Mouse (Mus musculus): ENCODE measurements at regions not wholly inside any gene's neighbourhood (a gene's known extent, or its start where the extent isn't known, plus 50 kb on each side); places are given as distances from the start of the nearest gene placed in this dataset.

- no peak for DNase-seq
Observed at GRCm38 (mm10) chr13:63627184-63627893, 53.9 kb upstream of the Ptch1 start.

DNA sequence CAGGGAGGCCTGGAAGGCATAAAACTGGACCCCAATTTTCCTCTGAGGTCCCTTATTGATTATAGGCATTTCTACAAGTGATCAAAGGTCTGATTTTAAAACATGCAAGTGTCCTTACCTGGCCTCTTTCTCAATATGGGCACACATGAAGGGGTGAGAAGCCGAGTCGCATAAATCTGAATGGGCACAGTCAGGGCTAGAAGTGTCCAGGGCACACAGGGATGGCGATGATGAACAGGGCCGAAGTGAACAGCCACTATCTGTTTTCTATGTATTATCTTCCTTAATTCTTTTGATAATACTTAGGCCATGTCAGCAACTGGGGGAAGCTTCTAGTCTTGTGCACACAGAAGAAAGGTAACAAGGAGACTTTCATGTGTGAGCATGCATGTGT is 54.5 kb upstream of the Ptch1 start:
- DNase-seq, result no peak

GRCm38 (mm10) chr13:63631771-63632347 is 58.5 kb upstream of the Ptch1 start:
- DNase-seq, result no peak

- DNase-seq, result no peak
Observed at GRCm38 (mm10) chr13:63634294-63634693, 60.9 kb upstream of the Ptch1 start.

DNA sequence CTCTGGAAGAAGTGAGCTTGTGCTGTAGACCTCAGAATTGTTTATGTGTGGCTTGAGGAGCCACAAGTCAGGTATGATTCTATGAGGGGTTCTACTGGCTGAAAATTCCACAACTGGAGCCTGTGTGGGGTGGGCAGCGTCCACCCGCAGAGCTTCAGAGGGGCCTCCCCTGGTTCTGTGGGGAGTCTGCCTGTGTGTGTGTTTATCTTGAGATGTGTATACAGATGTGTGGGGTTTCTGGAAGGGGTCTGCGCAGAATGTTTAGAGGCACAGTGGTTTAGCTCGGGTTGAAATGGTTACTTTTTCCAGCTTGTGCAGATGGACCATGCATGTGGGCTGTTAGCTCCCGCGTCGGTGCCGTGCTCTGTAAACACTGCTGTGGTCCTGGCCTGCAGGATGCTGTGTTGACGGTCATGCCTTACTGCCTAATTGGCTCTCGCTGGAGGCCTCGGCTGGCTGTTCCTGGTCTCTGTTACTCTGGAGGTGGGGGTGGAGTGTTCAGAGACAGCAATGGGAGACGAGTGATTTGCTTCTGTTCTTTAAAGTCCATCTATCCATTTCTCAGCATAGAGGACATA is 68.3 kb upstream of the Ptch1 start:
- no peak for DNase-seq

DNA sequence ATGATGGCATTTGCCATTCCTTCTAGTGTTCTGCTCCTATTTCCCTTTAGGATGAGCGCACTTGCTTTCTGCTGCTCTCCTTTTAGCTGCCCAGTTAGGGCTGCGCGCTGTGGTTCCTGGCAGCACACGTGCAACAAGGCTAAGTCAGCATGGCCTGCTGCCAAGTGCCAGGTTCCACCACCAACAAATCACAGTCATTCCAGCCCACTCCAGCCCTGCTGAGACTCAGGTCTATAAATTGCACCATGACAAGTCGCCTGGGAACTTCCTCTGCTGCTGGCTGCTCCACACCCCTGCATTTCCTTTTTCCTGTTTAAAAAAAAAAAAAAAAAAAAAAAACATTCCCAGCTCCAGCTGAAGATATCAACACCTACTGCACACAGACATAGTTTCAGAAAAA is 69.2 kb upstream of the Ptch1 start:
- peak in 1 of 2 experiments; percentile 2 for DNase-seq

DNA sequence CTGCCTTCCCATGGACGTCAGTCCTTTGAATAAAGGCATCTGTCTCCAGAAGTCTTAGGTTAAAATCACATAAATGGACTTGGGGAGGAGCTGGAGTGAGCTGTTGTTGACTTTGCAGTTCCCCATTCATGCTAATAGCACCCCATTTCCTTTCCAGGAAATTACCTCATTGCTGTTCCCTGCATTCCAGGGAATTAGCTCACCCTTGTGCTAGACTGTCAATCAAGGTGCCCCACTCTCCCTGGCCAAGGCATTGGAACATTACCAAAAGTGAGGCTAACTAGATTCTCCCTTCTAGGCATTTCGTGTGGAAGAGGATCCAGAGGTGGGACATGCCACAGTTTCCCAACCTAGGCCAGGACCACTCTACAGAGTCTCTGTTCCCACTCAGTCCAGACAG is 70.0 kb upstream of the Ptch1 start:
- no peak for DNase-seq

DNA sequence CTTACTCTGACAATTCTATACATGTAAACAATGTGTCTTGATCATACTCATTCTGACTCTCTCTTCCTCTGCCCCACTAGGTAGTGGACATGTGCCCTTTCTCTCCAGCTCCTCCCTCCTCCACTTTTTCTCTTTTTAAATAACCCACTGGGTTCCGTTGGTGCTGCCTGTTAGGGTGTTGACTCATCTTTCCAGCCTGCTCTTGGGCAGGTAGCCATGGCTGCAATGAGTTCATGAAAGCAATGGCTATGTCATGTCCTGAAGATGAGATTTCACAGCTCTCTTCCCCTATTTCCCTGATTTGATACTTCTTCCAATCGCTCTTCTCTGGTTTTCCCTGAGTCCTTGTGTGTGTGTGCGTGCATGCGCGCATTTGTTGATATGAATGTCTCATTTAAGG is 70.9 kb upstream of the Ptch1 start:
- no peak for DNase-seq

DNA sequence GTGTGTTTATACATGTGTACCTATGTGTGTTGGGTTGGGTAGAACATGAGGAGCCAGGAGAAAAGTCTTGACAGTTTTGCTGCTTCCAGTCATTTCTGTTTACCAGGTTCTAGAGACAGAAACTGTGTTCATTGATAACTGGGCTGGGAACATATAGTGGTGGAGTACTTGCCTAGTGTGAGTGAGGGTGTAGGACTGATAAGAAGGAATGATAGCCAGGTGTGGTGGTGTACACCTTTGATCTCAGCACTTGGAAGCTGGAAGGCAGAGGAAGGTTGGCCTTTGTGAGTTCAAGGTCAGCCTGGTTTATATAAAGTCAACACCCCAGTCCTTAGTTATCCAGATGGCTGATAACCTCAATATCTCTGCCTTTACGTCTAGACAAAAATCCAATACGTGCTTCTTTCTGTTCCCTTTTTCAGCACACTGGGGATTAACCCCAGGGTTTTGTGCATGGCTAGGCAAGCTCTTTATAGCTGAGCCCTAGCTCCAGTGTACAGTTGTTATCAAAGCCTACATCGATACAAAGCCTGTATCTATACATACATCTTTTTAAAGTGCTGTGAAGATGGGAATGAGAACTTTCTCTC is 75.8 kb upstream of the Ptch1 start:
- no peak for DNase-seq

DNA sequence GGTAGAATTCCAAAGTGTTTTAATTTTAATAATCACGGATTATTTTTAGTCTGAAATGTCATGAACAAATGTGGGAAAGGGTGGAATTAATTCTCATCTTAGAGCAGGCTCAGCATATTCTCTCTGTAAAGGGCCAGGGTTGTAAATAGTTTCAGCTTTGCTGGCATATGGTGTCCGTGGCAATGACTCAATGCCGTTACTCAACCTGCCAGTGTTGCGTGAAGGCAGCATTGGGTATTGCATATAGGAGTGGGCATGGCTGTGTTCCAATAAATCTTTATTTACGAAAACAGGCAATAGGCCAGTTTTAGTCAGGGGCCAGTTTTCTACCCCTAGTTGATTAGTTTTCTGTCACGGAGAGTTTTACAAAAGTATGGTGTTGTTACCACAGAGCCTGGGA is 81.1 kb upstream of the Ptch1 start:
- DNase-seq, result no peak

DNA sequence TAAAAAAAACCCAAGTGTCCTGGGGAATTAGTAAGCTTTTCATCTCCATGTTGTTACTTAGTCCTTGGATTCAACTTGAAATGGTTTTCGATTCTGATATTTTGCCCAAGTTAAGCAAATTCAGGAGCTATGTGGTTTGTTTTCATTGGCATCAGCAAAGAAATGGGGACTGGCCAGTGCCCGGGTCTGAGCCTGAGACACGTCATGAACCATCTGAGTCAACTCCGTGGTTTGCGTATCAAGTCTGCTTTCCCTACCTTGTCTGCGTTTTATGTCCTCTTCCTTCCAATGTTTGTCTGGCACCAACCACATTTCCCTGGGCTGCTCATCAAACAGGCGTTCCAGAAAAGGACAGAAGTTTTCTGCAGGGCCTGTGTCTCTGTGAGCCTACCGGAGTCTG is 83.7 kb upstream of the Ptch1 start:
- DNase-seq, result no peak

- no peak for DNase-seq
Observed at GRCm38 (mm10) chr13:63659412-63659811, 86.0 kb upstream of the Ptch1 start.

- no peak for DNase-seq
Observed at GRCm38 (mm10) chr13:63660431-63660830, 87.0 kb upstream of the Ptch1 start.

GRCm38 (mm10) chr13:63668576-63668975 is 95.2 kb upstream of the Ptch1 start:
- DNase-seq, result no peak

- DNase-seq, result no peak
Observed at GRCm38 (mm10) chr13:63669031-63669430, 95.6 kb upstream of the Ptch1 start.

GRCm38 (mm10) chr13:63672425-63672824 is 99.0 kb upstream of the Ptch1 start:
- DNase-seq, result no peak

GRCm38 (mm10) chr13:63677696-63678095 is 104.3 kb upstream of the Ptch1 start:
- DNase-seq, result no peak

GRCm38 (mm10) chr13:63678265-63679260 is 105.2 kb upstream of the Ptch1 start:
- DNase-seq, result no peak

DNA sequence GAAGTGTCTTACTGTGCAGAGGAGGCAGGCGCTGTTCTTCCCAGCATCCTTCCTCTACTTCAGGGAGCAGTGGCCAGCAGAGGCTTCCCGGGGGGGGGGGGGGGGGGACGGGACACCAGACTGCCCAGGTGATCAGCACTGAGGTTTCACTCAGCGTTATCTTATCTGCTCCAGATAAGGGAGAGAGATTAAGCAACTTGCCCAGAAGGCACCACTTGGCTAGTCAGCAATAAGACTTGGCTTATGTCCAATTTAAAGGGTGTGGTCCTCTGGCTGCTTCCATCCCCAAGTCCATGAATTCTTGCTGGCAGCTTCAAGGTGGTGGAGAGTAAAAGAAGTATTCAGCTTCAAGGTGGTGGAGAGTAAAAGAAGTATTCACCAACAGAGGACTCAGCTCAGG is 108.9 kb upstream of the Ptch1 start:
- DNase-seq, result no peak

GRCm38 (mm10) chr13:63691974-63692373 is 118.6 kb upstream of the Ptch1 start:
- no peak for DNase-seq

DNA sequence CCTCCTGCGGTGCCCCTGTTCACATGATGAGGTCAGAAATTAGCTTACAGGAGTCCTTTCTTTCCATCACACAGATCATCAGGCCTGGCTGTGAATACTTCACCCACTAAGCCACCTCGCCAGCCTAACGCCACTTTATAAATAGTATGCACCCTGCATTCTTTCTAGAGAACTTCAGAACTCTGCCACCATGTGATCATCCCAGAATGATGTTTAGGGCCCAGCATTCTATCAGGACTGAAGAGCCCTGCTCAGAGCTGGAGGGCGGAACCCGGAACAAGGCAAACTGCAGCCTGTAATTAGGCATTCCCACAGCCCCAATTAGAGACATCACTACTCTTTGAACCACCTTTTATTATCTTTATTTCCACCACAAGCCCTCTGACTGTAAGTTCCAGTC is 120.2 kb upstream of the Ptch1 start:
- DNase-seq, result no peak

DNA sequence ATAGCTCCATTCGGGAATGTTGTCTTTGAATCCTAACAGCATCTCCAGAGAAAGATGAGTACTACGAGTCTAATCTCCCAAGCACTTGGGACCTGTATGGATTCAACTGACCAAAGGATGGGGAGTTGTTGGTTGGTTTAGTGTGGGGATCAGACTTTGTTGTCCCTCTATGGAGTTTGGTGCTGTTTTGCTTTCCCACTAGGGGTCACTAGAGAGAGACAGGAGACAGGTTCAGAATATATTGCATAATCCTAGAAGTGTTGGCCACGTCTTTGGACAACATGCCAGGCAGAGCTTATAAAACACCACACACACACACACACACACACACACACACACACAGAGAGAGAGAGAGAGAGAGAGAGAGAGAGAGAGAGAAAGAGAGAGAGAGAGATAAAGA is 118.6 kb upstream of the Ercc6l2 start:
- peak in 1 of 2 experiments; percentile 10 for DNase-seq

DNA sequence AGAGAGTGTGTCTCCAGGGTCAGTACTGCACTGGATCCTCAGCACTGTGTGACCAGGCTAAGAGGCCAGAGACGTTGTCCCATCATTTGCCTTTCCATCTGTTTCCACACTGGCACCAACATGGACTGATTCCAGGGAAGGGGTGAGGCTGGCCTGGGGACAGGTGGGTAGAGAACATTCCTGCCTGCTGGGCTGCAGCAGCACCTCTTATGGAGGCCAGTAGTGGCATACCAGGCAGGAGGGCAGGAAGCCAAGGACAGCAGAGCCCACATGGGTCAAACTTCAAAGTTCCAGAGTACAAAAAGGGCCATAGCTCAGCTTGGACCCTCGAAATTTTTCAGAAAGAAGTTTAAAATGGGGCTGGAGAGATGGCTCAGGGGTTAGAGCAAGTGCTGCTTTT is 115.4 kb upstream of the Ercc6l2 start:
- no peak for DNase-seq

Data from spleen, adult 18-20 months (tissue).